Mouse (Mus musculus) neural tube, embryonic 14.5 days (tissue): ENCODE results near the gene Cxcr4. TPM values are rescaled to one million over a fixed set of nuclear protein-coding genes. Genes with fewer than 3 reads are reported as not detected.

ENCODE experiments used
- ATAC-seq: fragments of 200-750 bp; cut with Nextera tagmentation; 2 replicates; pipeline ENCODE4 v1.8.0; 2017; ENCODE audit warnings: low read depth, mild to moderate bottlenecking, moderate TSS enrichment, moderate library complexity
- H3K27ac ChIP-seq: fragments of 300-500 bp; sonication (generic); 2 replicates; pipeline ENCODE4 v1.5.1; 2014; ENCODE audit warnings: low read depth, mild to moderate bottlenecking, control low read depth, low read length, moderate library complexity, mixed read lengths
- H3K27me3 ChIP-seq: fragments of 300-500 bp; sonication (generic); 2 replicates; pipeline ENCODE4 v1.6.1; 2014; ENCODE audit warnings: low read length; ENCODE audit not compliant: control insufficient read depth, insufficient read depth
- H3K36me3 ChIP-seq: fragments of 300-500 bp; sonication (generic); 2 replicates; pipeline ENCODE4 v1.6.1; 2014; ENCODE audit warnings: low read length, mixed read lengths; ENCODE audit not compliant: control insufficient read depth, insufficient read depth
- H3K4me1 ChIP-seq: fragments of 300-500 bp; sonication (generic); 2 replicates; pipeline ENCODE4 v1.6.1; 2014; ENCODE audit warnings: low read length; ENCODE audit not compliant: control insufficient read depth, insufficient read depth
- H3K4me2 ChIP-seq: fragments of 300-500 bp; sonication (generic); 2 replicates; pipeline ENCODE4 v1.6.1; 2014; ENCODE audit warnings: mild to moderate bottlenecking, low read depth, low read length, control low read depth
- H3K4me3 ChIP-seq: fragments of 300-500 bp; sonication (generic); 2 replicates; pipeline ENCODE4 v1.5.1; 2014; ENCODE audit warnings: low read depth, low read length, control low read depth, mixed read lengths
- H3K9ac ChIP-seq: fragments of 300-500 bp; sonication (generic); replicated peaks from 2 replicates; pipeline ENCODE4 v1.6.1; 2014; ENCODE audit warnings: low read depth, mild to moderate bottlenecking, control low read depth, low read length, mixed read lengths
- H3K9me3 ChIP-seq: fragments of 300-500 bp; sonication (generic); 2 replicates; pipeline ENCODE4 v1.6.1; 2016; ENCODE audit warnings: low read length; ENCODE audit not compliant: control insufficient read depth
- WGBS: fragments of 180-500 bp; shearing (Covaris S2); extraction: QIAGEN DNeasy Blood & Tissue Kit; methylation state at CpG from one replicate; pipeline ENCODE4 v1.1.7; 2014; 5-methylcytosine and 5-hydroxymethylcytosine counted together
- polyA plus RNA-seq: library from polyadenylated mRNA; unstranded; fragments of >200 nt; fragmentation: Nextera tagmentation; extraction: Ambion mirVana; gene quantifications from 2 replicates; pipeline ENCODE4 v1.2.1, GENCODE M21; 2014

Gene Cxcr4
- polyA plus RNA-seq, 1 experiment from 2014 or later, result 5.6 TPM

DNA sequence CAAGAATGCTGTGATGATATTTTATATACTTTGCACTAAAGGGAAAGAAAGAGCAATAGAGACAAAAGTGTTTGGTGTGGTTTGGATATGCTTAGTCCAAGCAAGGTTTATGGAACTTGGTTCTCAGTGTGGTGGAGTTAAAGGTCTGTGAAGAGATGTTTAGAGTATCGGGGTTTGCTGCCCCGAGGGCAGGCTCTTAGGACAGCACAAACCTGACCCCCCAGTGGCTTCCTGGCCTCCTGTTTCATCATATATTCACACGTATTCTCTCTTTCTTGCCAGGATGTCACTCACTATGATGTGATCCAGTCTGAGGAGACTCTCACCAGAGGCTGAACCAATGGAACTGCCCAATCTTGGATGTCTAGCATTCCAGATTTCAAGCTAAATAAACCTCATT, 43.1 kb downstream of the Cxcr4 start:
- ATAC-seq, result no peak
- Histone ChIP-seq H3K4me1 (no peaks in the 10 kb centered on the region; the same call in 1 of the 2 replicates), H3K27ac (no peak overlapping the region), H3K27me3 (no peaks in the 10 kb centered on the region), H3K9ac (no peak overlapping the region), H3K4me3 (no peak overlapping the region), H3K36me3 (no peaks in the 10 kb centered on the region), H3K9me3 (no peaks in the 10 kb centered on the region), H3K4me2 (no peak overlapping the region)
- 87% methylated on average over 3 of the region's 3 CpGs for WGBS

DNA sequence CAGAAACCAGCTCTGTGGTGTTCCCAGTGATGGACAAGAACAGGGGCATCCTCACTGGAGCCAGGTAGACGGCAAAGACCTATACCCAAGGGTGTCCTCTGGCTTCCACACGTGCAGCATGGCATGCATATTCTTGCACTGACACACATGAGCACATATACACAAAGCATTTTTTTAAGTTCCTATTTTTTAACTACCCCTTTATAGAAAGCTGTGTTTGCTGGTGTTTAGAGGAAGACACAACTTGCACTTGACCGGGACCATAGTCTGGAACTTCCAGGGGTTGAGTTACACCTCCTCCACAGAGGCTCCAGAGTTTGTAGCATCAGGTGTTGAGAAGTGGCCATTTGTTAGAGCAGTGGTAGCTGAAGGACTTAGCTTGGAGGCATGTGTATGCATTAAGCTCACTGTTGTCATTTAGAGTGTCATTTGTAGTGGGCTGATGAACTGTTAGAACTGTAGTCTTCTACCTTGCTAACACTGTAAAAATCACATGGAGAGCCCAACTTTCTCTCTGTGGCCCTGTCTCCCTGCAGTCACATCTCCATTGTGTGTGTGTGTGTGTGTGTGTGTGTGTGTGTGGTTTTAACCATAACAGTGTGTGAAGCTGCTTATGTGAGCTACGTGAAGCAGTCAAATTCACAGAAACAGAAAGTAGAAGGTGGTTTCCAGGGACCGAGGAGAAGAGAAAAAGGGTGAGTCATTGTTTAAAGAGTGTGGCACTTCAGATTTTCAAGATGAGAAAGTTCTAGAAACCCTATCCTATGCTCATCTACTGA, 43.7 kb downstream of the Cxcr4 start:
- Histone ChIP-seq H3K9me3 (no peaks in the 10 kb centered on the region), H3K27me3 (no peaks in the 10 kb centered on the region), H3K4me2 (no peak overlapping the region), H3K27ac (no peak overlapping the region), H3K36me3 (no peaks in the 10 kb centered on the region), H3K4me1 (no peaks in the 10 kb centered on the region; the same call in 1 of the 2 replicates), H3K4me3 (no peak overlapping the region), H3K9ac (no peak overlapping the region)
- WGBS, result 92% methylated on average over 5 of the region's 5 CpGs
- no peak for ATAC-seq

DNA sequence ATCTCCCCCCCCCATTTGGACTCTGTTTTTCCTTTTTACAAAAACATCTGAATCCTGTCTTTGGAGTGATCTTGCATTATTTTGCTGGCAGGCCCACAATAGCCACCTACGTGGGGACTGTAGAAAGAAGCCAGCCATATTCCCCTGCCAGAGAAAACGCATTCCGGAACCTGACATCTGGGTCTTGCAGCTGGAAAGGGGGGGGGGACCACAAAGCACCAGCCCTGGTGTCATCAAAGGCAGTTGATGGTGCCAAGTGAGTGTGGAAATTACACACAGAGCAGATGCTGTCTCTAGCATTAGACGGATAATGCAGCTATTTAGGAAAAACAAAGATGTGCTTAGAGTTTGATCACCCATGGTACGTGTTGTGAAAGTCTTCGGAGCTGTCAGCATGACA, 46.4 kb downstream of the Cxcr4 start:
- WGBS, result 56% methylated on average over 6 of the region's 6 CpGs
- Histone ChIP-seq H3K9ac (no peak overlapping the region), H3K27me3 (no peaks in the 10 kb centered on the region), H3K27ac (no peak overlapping the region), H3K4me2 (no peak overlapping the region), H3K4me1 (no peaks in the 10 kb centered on the region; the same call in 1 of the 2 replicates), H3K36me3 (no peaks in the 10 kb centered on the region), H3K4me3 (no peak overlapping the region), H3K9me3 (no peaks in the 10 kb centered on the region)
- peak; percentile 72 for ATAC-seq

DNA sequence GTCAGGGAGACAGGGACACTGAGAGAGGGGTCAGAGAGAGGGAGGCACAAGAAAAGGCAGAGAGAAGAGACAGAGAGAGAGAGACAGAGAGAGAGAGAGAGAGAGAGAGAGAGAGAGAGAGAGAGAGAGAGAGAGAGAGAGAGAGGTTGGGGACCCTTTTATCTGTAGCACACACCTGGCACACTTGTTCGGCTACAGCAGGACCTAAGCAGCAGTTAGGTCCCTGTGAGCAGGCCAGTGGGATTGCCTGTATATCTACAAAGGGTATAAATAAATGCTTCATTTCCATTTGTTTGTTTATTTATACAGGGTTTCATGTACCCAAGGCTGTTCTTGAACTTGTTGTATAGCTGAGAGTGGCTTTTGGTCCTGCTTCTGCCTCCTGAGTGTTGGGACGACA, 49.0 kb downstream of the Cxcr4 start:
- peaks cover 9% of the 10 kb centered on the region; the same call in 1 of the 2 replicates for H3K4me1 ChIP-seq
- H3K27ac ChIP-seq, result no peak overlapping the region
- no peaks in the 10 kb centered on the region for H3K27me3 ChIP-seq
- ATAC-seq, result no peak
- no peak overlapping the region for H3K9ac ChIP-seq
- 75% methylated on average over 2 of the region's 2 CpGs for WGBS
- no peaks in the 10 kb centered on the region for H3K36me3 ChIP-seq
- no peaks in the 10 kb centered on the region for H3K9me3 ChIP-seq
- H3K4me2 ChIP-seq, result no peak overlapping the region
- H3K4me3 ChIP-seq, result no peak overlapping the region

DNA sequence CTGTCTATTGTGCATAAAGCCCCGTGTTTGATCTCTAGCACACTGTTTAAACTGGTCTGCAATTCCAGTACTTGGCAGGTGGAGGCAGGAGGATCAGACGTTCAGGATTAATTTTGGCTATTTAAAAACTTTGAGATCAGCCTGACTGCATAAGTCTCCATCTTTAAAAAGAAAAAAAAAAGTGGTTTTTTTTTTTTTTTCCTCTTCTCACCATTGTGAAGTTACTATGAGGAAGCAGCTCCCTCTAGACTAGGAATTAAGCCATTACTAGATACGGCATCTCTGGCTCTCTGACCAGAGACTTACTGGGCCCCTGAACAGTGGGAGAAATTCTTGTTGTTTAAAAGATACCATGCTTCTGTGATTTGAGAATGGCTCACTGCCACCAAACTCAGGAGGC, 49.5 kb downstream of the Cxcr4 start:
- Histone ChIP-seq H3K36me3 (no peaks in the 10 kb centered on the region), H3K4me1 (peaks cover 9% of the 10 kb centered on the region; the same call in 1 of the 2 replicates), H3K4me2 (no peak overlapping the region), H3K27ac (no peak overlapping the region), H3K9ac (no peak overlapping the region), H3K4me3 (no peak overlapping the region), H3K27me3 (no peaks in the 10 kb centered on the region), H3K9me3 (no peaks in the 10 kb centered on the region)
- ATAC-seq, result no peak
- WGBS, result 70% methylated on average over 3 of the region's 3 CpGs

DNA sequence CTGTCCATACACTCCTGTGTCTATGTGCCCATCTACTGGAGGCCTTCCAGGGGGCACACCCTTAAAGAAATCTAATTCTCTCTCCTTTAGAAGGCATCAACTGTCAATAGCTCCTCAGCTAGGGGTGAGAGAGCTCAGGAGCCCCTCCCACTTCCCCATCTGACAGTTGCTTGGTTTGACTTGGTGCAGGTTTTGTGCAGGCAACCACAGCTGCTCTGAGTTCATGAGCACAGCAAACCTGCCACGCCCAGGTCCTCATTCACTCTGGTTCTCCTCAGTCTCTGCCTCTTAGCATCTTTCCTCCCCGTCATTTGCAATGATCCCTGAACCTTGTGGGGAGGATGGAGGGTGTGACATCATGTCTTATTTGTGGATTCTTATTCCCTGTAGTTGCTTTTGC, 51.9 kb downstream of the Cxcr4 start:
- H3K4me2 ChIP-seq, result no peak overlapping the region
- no peaks in the 10 kb centered on the region for H3K36me3 ChIP-seq
- H3K9ac ChIP-seq, result no peak overlapping the region
- H3K4me3 ChIP-seq, result no peak overlapping the region
- H3K9me3 ChIP-seq, result no peaks in the 10 kb centered on the region
- no peak overlapping the region for H3K27ac ChIP-seq
- no peak for ATAC-seq
- H3K4me1 ChIP-seq, result peaks cover 9% of the 10 kb centered on the region; the same call in 1 of the 2 replicates
- no peaks in the 10 kb centered on the region for H3K27me3 ChIP-seq
- WGBS, result 74% methylated on average over 2 of the region's 2 CpGs

DNA sequence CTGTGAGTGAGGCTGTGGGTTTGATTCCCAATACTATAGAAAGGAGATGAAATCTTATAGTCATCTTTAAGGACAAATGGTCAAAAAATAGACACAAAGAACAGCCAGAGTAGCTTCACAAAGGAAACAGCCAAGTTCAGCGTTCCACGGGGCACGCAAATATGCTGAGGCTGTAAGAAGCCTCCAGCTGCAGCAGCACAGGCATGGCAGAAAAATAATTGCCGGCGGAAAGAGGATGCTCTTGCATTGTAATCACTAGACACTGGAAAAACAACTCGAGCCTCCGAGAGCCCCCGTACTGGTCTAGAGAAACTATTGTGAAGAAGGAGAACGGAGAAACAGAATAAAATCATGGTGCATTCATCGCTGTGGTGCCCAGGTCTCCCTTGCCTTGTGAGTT, 52.5 kb downstream of the Cxcr4 start:
- Histone ChIP-seq H3K4me2 (no peak overlapping the region), H3K9me3 (no peaks in the 10 kb centered on the region), H3K9ac (no peak overlapping the region), H3K4me3 (no peak overlapping the region), H3K4me1 (peaks cover 9% of the 10 kb centered on the region; the same call in 1 of the 2 replicates), H3K27me3 (no peaks in the 10 kb centered on the region), H3K36me3 (no peaks in the 10 kb centered on the region), H3K27ac (no peak overlapping the region; the same call in 1 of the 2 replicates)
- WGBS, result 41% methylated on average over 10 of the region's 10 CpGs
- no peak for ATAC-seq

Other genes with a start within 250 kb of the Cxcr4 start
- gene Mcm6, start 232.6 kb downstream of the Cxcr4 start, polyA plus RNA-seq, result 45.7 and 59.3 TPM in 2 replicates
- gene Dars, start 174.9 kb downstream of the Cxcr4 start, polyA plus RNA-seq, result 94.2 and 97.1 TPM in 2 replicates